Mouse (Mus musculus): ENCODE data around the gene Ahnak2. TPM values are rescaled to one million over a fixed set of nuclear protein-coding genes. Genes with fewer than 3 reads are reported as not detected.

The Ahnak2 gene
- polyA plus RNA-seq, 1 experiment: 1.4 TPM

DNA sequence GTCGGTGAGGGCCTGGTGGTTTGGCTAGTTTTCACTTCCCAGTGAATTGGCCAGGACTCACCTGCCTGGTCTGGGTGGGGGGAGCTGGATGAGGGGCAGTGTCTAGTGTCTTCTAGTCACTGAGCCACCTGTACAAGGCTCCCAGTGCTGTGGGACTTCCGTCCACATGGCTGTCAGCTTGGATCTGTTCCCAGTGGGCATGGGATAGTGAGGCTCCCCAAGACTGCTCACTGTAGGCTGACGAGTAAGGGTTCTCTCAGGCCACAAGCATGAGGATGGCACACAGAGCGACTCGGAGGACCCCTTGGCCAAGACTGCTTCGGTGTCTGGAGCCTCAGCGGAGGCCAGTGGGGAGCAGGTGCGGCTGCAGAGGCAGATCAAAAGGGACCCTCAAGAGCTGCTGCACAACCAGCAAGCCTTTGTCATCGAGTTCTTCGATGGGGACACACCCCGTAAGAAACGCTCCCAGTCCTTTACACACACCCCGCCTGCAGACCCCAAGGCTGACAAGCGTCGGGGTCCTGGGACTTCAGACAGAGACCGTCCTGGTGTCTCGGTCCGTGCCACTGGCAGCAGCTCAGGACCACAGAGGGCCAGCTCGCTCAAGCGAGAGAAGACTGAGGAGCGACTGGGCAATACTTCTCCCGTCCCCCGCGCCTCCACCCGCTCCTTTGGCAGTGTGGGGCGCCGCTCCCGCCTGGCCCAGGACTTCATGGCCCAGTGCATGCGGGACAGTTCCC, 66.4 kb downstream of the Ahnak2 start:
- H3K4me3 ChIP-seq (replicated peaks; ENCODE audit: control insufficient read depth, low read depth, low read length): no peak overlapping the region
- H3K4me1 ChIP-seq (ENCODE audit: control insufficient read depth, insufficient read depth, low read length): no peaks in the 10 kb centered on the region
- WGBS: 91% methylated on average over 29 of the region's 29 CpGs
- no peak for TF ChIP-seq POLR2A (IDR thresholded peaks at IDR 0.05; ENCODE audit: borderline replicate concordance, control insufficient read depth, low read depth, low read length)
- TF ChIP-seq CTCF (IDR thresholded peaks at IDR 0.05; ENCODE audit: control insufficient read depth, insufficient read depth, low read length): no peak
- no peak overlapping the region for H3K27ac ChIP-seq (ENCODE audit: control insufficient read depth, insufficient read depth, low read depth, low read length, poor library complexity)

DNA sequence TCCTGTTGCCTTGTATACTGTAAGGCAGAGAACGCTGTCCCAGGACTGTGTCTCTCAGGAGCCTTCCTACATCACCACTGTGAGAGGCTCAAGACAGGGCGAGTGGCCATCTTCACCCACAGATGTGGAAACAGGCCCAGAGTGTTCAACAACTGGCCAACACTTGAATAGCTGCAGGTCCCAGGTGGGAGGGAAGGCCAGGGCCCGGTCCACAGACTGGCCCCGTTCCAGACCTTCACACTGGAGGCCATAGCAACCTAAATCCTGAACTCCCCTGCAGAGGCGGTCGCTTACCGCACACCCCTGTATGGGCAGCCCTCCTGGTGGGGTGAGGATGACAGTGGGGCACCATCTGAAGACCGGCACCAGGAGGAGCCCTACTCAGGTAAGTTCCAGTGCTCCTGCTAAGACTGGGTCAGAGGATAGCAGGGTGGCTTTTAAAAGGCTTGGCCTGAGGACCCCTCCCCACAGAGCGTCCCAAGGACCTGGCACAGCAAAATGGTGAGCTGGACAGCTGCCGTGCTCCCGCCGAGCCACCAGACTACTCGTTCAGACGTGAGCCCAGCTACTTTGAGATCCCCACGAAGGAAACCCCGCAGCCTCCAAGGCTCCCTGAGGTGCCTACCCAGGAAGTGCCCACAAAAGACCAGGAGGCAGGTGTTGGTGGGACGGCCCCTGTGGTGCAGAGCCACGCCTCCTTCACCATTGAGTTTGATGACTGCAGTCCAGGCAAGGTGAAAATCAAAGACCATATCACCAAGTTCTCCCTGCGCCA, 67.4 kb downstream of the Ahnak2 start:
- WGBS: 84% methylated on average over 19 of the region's 19 CpGs
- Histone ChIP-seq H3K4me1 (ENCODE audit: control insufficient read depth, insufficient read depth, low read length) (no peaks in the 10 kb centered on the region), H3K4me3 (replicated peaks; ENCODE audit: control insufficient read depth, low read depth, low read length) (no peak overlapping the region), H3K27ac (ENCODE audit: control insufficient read depth, insufficient read depth, low read depth, low read length, poor library complexity) (no peak overlapping the region)
- no peak for TF ChIP-seq POLR2A (IDR thresholded peaks at IDR 0.05; ENCODE audit: borderline replicate concordance, control insufficient read depth, low read depth, low read length)
- no peak for TF ChIP-seq CTCF (IDR thresholded peaks at IDR 0.05; ENCODE audit: control insufficient read depth, insufficient read depth, low read length)

DNA sequence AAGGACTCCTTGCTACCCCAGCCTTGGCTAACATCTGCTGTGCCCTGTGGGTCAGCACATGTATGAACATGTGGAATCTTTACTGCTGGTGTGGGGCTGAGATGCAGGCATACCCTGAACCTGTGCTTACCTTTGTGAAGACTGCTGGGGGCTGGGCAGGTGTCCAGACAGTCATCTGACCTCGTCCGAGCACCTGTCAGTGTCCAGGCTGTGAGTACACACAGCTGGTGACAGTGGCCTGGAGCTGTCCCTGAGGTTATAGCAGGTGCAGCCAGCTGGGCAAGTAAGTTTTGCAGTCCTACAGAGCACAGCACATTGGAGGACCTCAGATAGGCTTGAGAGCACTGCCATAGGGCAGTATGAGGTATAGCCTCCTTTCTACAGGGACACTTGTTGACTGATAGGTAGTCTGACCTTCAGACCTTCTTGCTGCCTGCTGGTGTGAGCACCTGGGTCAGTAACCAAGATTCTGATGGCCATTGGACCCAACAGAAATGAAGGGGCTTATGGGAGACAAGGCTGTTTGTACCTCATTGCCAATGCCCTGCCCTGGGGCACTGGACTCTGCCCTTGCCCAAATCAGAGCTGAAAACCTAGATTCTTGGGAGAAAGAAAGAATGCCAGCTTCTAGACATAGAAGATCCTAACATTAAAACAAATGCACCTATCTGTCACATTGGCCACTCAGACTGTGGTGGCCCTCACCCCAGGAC, 68.2 kb downstream of the Ahnak2 start:
- Histone ChIP-seq H3K4me1 (ENCODE audit: control insufficient read depth, insufficient read depth, low read length) (no peaks in the 10 kb centered on the region), H3K4me3 (replicated peaks; ENCODE audit: control insufficient read depth, low read depth, low read length) (no peak overlapping the region), H3K27ac (ENCODE audit: control insufficient read depth, insufficient read depth, low read depth, low read length, poor library complexity) (no peak overlapping the region)
- WGBS: 78% methylated on average over 2 of the region's 2 CpGs
- TF ChIP-seq CTCF (IDR thresholded peaks at IDR 0.05; ENCODE audit: control insufficient read depth, insufficient read depth, low read length): no peak
- TF ChIP-seq POLR2A (IDR thresholded peaks at IDR 0.05; ENCODE audit: borderline replicate concordance, control insufficient read depth, low read depth, low read length): no peak

DNA sequence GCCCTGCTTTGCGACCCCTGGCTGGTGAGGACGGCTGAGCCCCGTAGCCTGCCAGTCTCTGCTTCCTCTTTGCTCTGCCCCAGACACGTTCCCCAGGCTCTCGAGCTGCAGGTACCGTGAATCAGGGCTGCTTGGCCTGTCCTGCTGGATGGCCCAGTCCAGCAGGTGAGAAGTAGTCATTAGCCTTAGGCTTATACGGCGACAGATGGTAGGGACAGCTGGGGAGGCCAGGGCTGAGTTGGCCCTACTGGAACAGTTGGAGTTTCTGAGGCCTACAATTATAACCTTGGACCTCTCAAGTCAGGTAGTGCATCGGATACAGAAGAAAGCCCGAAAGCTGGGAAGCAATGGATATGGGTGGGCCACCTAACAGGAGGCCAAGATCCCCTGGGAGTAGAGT, 69.9 kb downstream of the Ahnak2 start:
- no peak overlapping the region for H3K4me3 ChIP-seq (replicated peaks; ENCODE audit: control insufficient read depth, low read depth, low read length)
- TF ChIP-seq POLR2A (IDR thresholded peaks at IDR 0.05; ENCODE audit: borderline replicate concordance, control insufficient read depth, low read depth, low read length): no peak
- TF ChIP-seq CTCF (IDR thresholded peaks at IDR 0.05; ENCODE audit: control insufficient read depth, insufficient read depth, low read length): no peak
- no peak overlapping the region for H3K27ac ChIP-seq (ENCODE audit: control insufficient read depth, insufficient read depth, low read depth, low read length, poor library complexity)
- H3K4me1 ChIP-seq (ENCODE audit: control insufficient read depth, insufficient read depth, low read length): no peaks in the 10 kb centered on the region
- 82% methylated on average over 10 of the region's 10 CpGs for WGBS

DNA sequence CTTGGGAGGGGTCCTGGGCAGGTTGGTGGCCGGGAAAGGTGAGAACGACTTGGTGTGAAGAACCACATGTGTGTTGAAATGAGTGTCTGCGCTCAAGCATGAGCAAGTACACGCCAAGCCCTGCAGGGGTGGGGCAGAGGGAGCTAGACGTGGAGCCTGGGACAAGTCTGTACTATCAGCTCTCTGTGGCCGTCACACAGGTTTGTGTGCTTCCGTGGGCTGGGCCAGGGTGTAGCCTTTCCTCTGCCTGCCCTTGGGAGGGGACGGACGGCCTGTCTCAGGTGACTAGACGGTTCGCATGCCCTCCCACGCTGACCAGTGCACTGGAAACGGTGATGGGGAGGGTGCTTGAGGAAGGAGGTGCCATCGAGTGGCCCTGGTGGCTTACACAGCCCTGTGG, 71.6 kb downstream of the Ahnak2 start:
- no peak overlapping the region for H3K27ac ChIP-seq (ENCODE audit: control insufficient read depth, insufficient read depth, low read depth, low read length, poor library complexity)
- WGBS: 81% methylated on average over 14 of the region's 14 CpGs
- H3K4me3 ChIP-seq (replicated peaks; ENCODE audit: control insufficient read depth, low read depth, low read length): no peak overlapping the region

DNA sequence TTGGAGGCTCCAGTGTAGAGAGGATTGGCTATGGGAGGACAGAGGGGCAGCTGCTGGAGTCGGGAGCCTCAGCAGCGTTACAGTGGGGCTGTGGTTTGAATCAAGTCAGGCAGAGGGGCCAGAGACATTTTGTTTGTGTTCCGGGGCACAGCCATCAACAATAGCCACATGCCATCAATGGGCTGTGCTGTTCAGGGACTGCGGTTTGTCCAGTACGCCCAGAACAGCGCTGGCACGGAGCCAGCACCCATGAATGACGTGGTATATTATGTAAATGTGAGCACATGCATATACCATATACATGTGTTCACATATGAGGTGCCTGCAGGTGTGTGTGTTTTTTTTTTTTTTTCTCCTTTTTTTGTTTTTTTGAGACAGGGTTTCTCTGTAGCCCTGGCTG, 74.7 kb downstream of the Ahnak2 start:
- Histone ChIP-seq H3K27ac (ENCODE audit: control insufficient read depth, insufficient read depth, low read depth, low read length, poor library complexity) (no peak overlapping the region), H3K4me3 (replicated peaks; ENCODE audit: control insufficient read depth, low read depth, low read length) (no peak overlapping the region), H3K4me1 (ENCODE audit: control insufficient read depth, insufficient read depth, low read length) (no peaks in the 10 kb centered on the region)
- 76% methylated on average over 8 of the region's 8 CpGs for WGBS
- no peak for TF ChIP-seq POLR2A (IDR thresholded peaks at IDR 0.05; ENCODE audit: borderline replicate concordance, control insufficient read depth, low read depth, low read length)
- TF ChIP-seq CTCF (IDR thresholded peaks at IDR 0.05; ENCODE audit: control insufficient read depth, insufficient read depth, low read length): no peak

More for the DNA sequence above, 71.6 kb downstream of the Ahnak2 start:
- TF ChIP-seq CTCF (IDR thresholded peaks at IDR 0.05; ENCODE audit: control insufficient read depth, insufficient read depth, low read length) (no peak), POLR2A (IDR thresholded peaks at IDR 0.05; ENCODE audit: borderline replicate concordance, control insufficient read depth, low read depth, low read length) (0 out of 2 replicates have a peak, but pooled peaks have one; percentile 1)
- H3K4me1 ChIP-seq (ENCODE audit: control insufficient read depth, insufficient read depth, low read length): no peaks in the 10 kb centered on the region

DNA sequence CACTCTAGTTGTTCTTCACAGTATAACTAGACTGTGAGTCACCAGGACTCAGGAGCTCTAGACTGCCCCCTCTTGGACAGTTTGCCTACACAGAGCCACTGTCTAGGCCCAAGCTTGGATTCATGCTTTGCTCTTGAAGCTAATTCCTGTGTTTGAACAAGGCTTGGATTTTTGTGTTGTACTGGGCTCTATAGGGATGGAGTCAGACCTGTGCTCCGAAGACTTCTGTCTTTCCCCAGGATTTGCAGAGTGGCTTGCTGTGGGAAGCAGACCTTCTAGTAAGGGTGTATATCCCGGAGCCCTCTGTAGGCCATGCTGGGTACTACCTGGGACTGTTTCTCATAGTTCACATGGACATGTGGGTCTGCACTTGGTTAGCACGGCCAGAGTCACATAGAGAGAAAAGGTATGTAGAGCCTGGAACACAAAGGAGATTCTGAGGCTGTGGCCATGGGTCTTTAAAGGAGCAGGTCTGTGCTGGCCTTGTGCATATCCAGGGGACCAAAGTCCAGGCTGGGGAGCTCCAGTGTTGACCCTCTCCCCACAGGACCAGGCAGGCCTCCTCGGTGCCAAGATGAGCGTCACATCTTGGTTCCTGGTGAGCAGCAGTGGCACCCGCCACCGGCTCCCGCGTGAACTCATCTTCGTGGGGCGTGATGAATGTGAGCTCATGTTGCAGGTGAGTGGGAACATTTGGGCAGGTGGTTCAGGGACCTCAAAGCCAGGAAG, 78.2 kb downstream of the Ahnak2 start:
- WGBS: 75% methylated on average over 11 of the region's 11 CpGs
- TF ChIP-seq CTCF (IDR thresholded peaks at IDR 0.05; ENCODE audit: control insufficient read depth, insufficient read depth, low read length) (peak; percentile 38), POLR2A (IDR thresholded peaks at IDR 0.05; ENCODE audit: borderline replicate concordance, control insufficient read depth, low read depth, low read length) (no peak)
- no peak overlapping the region for H3K27ac ChIP-seq (ENCODE audit: control insufficient read depth, insufficient read depth, low read depth, low read length, poor library complexity)
- H3K4me3 ChIP-seq (replicated peaks; ENCODE audit: control insufficient read depth, low read depth, low read length): no peak overlapping the region
- no peaks in the 10 kb centered on the region for H3K4me1 ChIP-seq (ENCODE audit: control insufficient read depth, insufficient read depth, low read length)
